Mouse (Mus musculus): ENCODE data around the gene Nup188.

- TF ChIP-seq CTCF (IDR thresholded peaks at IDR 0.05; ENCODE audit: low read depth) (no peak), EP300 (optimal IDR thresholded peaks at IDR 0.05) (no peak)
Measured at GRCm38 (mm10) chr2:30281651-30282050, 4.5 kb upstream of the Nup188 start.

Measured in stomach, postnatal 0 days (tissue).